Mouse (Mus musculus) limb, embryonic 13.5 days (tissue): ENCODE results near the gene Gm5148. TPM values are rescaled to one million over a fixed set of nuclear protein-coding genes. Genes with fewer than 3 reads are reported as not detected.

ENCODE experiments used
- ATAC-seq: fragments of 200-750 bp; cut with Nextera tagmentation; 2 replicates; pipeline ENCODE4 v1.8.0; 2017; ENCODE audit warnings: low read depth, moderate number of reproducible peaks, moderate TSS enrichment; ENCODE audit not compliant: low FRiP score
- H3K27ac ChIP-seq: fragments of 300-500 bp; sonication (generic); 2 replicates; pipeline ENCODE4 v1.5.1; 2015; ENCODE audit warnings: inconsistent platforms, mild to moderate bottlenecking, moderate library complexity
- H3K27me3 ChIP-seq: fragments of 300-500 bp; sonication (generic); 2 replicates; pipeline ENCODE4 v1.6.1; 2015; ENCODE audit warnings: mild to moderate bottlenecking, inconsistent platforms
- H3K36me3 ChIP-seq: fragments of 300-500 bp; sonication (generic); 2 replicates; pipeline ENCODE4 v1.6.1; 2015; ENCODE audit warnings: inconsistent platforms, mild to moderate bottlenecking, moderate library complexity
- H3K4me1 ChIP-seq: fragments of 300-500 bp; sonication (generic); 2 replicates; pipeline ENCODE4 v1.6.1; 2015; ENCODE audit warnings: inconsistent platforms
- H3K4me2 ChIP-seq: fragments of 300-500 bp; sonication (generic); replicated peaks from 2 replicates; pipeline ENCODE4 v1.6.1; 2015; ENCODE audit warnings: inconsistent platforms, mild to moderate bottlenecking, moderate library complexity
- H3K4me3 ChIP-seq: fragments of 300-500 bp; sonication (generic); 2 replicates; pipeline ENCODE4 v1.5.1; 2015; ENCODE audit warnings: moderate library complexity, mild to moderate bottlenecking, inconsistent platforms
- H3K9ac ChIP-seq: fragments of 300-500 bp; sonication (generic); 2 replicates; pipeline ENCODE4 v1.6.1; 2015; ENCODE audit warnings: mild to moderate bottlenecking, inconsistent platforms
- H3K9me3 ChIP-seq: fragments of 300-500 bp; sonication (generic); 2 replicates; pipeline ENCODE4 v1.6.1; 2016; ENCODE audit warnings: inconsistent platforms
- WGBS: fragments of 180-500 bp; shearing (Covaris S2); methylation state at CpG from one replicate; pipeline ENCODE4 v1.1.7; 2015; 5-methylcytosine and 5-hydroxymethylcytosine counted together
- polyA plus RNA-seq: library from polyadenylated mRNA; unstranded; fragments of >200 nt; fragmentation: Nextera tagmentation; extraction: Ambion mirVana; gene quantifications from 2 replicates; pipeline ENCODE4 v1.2.1, GENCODE M21; 2015

The Gm5148 gene
- polyA plus RNA-seq, 1 experiment from 2014 or later: 7.5 TPM

DNA sequence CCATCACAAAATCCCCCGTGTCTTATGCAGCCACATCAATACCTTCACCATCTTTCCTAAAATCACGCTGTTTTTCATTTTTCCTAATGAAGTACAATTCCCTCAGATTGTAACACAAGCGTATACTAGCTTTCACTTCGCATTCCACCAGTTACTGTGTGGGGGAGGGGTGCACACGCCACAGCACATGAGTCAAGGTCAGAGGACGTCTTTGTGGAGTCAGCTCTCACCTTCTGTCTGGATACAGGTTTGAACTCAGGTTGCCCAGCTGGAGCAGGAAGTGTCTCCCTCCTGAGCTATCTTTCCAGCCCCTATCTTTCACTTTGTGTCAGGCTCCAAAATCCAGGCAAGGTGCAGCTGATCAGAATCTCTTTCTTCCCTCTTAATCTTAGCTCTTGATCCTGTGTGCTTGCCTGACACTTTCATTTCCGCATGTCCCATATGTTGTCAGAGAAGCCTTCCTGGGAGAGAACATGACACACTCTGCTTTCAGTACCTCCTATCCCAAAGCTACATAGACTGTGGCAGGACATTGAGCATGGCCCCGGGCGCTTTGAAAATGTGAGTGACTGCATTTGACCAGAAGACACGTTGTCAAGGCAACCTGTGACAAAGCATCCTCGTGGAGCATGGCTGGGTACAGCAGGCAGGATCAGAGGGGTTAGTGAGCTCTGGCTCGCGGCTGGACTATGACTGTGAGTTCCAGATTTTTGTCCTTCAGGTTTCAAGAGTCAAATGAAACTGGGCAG is 50.6 kb downstream of the Gm5148 start:
- Histone ChIP-seq H3K36me3 (peaks cover 4% of the 10 kb centered on the region; the same call in 1 of the 2 replicates), H3K9me3 (peaks cover 13% of the 10 kb centered on the region)
- WGBS: 59% methylated on average over 13 of the region's 13 CpGs

DNA sequence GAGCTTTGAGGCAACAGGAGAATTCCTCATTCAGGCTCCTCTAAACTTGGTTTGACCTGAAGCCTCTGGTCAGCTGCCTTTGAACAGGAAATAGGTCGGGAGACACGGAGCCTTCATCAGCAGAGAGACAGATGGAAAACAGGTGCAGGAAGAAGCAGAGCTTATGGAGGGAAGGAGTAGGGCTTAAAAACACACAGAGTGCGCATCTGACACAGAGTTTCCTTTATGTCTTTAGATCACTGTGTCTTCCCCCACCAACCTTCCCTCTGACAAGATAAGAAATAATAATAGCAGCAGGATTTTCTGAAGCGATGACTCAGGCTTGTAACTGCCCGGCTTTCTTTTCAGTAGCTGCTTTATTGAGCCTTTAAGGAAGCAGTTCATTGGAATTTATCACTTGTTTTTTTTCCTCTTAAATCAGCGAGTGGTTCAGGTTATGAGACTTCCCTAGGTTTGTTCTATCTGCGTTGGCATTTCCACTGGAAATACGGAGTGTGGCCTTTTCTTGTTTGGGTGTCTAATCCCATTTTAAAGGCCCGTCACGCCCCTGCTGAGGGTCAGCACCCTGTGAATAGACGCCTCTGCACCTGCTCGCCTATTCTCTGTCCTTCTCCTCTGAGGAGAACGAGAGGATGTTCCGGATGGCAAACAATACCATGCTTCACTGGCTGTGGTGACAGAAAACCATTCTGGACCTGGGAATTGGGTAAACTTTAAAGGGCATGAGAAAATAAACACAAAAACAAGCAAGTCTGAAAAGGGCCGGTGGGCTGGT is 51.8 kb downstream of the Gm5148 start:
- Histone ChIP-seq H3K9ac (no peak overlapping the region), H3K36me3 (peaks cover 7% of the 10 kb centered on the region; the same call in 1 of the 2 replicates), H3K4me3 (no peak overlapping the region), H3K27ac (no peak overlapping the region), H3K27me3 (peaks cover 6% of the 10 kb centered on the region; the same call in 1 of the 2 replicates), H3K4me1 (peaks cover 17% of the 10 kb centered on the region), H3K9me3 (peaks cover 18% of the 10 kb centered on the region), H3K4me2 (0 out of 2 replicates have a peak overlapping the region, but pooled peaks have one; percentile 14)
- no peak for ATAC-seq
- WGBS: 28% methylated on average over 15 of the region's 15 CpGs

More for the DNA sequence above, 50.6 kb downstream of the Gm5148 start:
- Histone ChIP-seq H3K27me3 (peaks cover 6% of the 10 kb centered on the region; the same call in 1 of the 2 replicates), H3K4me1 (peaks cover 17% of the 10 kb centered on the region), H3K27ac (no peak overlapping the region), H3K9ac (no peak overlapping the region), H3K4me3 (no peak overlapping the region), H3K4me2 (no peak overlapping the region)
- ATAC-seq: no peak

DNA sequence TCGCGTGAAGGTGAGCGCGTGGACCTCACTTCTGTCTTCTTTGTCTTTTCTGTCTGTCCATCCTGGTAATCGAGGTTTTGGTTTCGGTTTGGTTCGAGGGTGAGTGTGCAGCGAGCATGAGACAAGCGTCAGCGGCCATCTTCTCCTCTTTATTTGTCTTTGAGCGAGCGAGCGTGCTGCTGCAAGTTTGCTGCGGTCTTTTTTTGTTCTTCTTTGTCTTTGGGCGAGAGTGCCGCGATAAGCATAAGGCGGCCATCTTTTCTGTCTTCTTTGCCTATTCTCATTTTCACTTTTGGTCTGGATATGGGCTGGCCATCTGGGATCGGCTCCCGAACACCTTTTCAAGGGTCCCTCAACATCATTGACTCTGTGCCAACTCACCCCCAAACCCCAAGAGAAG is 55.2 kb downstream of the Gm5148 start:
- no peak overlapping the region for H3K27ac ChIP-seq
- H3K4me3 ChIP-seq: no peak overlapping the region
- peaks cover 30% of the 10 kb centered on the region for H3K4me1 ChIP-seq
- no peak overlapping the region for H3K4me2 ChIP-seq
- ATAC-seq: no peak
- 95% methylated on average over 20 of the region's 20 CpGs for WGBS
- peaks cover 18% of the 10 kb centered on the region for H3K9me3 ChIP-seq
- H3K36me3 ChIP-seq: peaks cover 7% of the 10 kb centered on the region; the same call in 1 of the 2 replicates
- no peak overlapping the region for H3K9ac ChIP-seq
- H3K27me3 ChIP-seq: peaks cover 6% of the 10 kb centered on the region; the same call in 1 of the 2 replicates

DNA sequence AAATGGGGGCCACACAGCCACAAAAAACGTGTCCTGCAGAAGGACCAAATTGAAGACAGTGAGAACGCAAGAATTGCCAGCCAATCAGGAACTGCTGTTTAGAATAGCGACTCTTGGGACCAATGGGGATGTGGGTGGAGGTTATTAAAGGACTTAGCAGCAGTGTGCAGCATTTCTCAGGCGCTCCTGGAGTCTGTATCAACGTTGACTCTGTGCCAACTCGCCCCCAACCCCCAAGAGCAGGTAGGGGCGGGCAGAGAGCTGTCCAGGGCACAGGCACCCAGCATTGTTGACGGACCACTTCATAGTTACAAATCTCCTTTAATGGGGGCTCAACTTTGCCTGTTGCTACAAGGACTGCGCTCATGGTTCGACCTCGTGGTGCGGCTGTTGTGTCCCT is 55.6 kb downstream of the Gm5148 start:
- no peak overlapping the region for H3K4me3 ChIP-seq
- H3K36me3 ChIP-seq: peaks cover 7% of the 10 kb centered on the region; the same call in 1 of the 2 replicates
- no peak for ATAC-seq
- 91% methylated on average over 12 of the region's 12 CpGs for WGBS
- H3K9ac ChIP-seq: no peak overlapping the region
- peaks cover 18% of the 10 kb centered on the region for H3K9me3 ChIP-seq
- no peak overlapping the region for H3K27ac ChIP-seq
- H3K4me2 ChIP-seq: no peak overlapping the region
- peaks cover 30% of the 10 kb centered on the region for H3K4me1 ChIP-seq
- peaks cover 2% of the 10 kb centered on the region; the same call in 1 of the 2 replicates for H3K27me3 ChIP-seq

- no peak overlapping the region for H3K27ac ChIP-seq
- H3K27me3 ChIP-seq: no peaks in the 10 kb centered on the region
- 32% methylated on average over 7 of the region's 7 CpGs for WGBS
- no peak overlapping the region for H3K4me3 ChIP-seq
- no peak overlapping the region for H3K9ac ChIP-seq
- H3K9me3 ChIP-seq: peaks cover 18% of the 10 kb centered on the region
- ATAC-seq: no peak
- H3K36me3 ChIP-seq: peaks cover 7% of the 10 kb centered on the region; the same call in 1 of the 2 replicates
- H3K4me1 ChIP-seq: peaks cover 22% of the 10 kb centered on the region
- no peak overlapping the region for H3K4me2 ChIP-seq
Measured at GRCm38 (mm10) chr3:37667736-37668135, 56.6 kb downstream of the Gm5148 start.

DNA sequence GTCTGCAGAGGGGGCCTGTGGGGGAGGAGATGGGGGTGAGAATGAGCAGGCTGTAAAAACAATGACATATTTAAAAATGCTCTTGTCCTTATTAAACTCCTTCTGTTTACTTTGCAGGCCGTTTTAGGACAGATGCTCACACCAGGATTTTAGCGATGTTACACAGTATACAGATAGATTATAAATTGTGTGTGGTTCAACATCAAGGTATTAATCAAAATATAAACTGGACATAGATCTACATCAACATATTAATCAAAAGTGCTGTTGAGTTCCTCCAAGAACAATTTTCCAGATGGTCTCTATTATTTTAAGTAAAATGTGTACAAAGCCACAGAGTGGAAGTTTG is 57.2 kb downstream of the Gm5148 start:
- H3K9me3 ChIP-seq: peaks cover 18% of the 10 kb centered on the region
- ATAC-seq: no peak
- H3K36me3 ChIP-seq: peaks cover 7% of the 10 kb centered on the region; the same call in 1 of the 2 replicates
- H3K4me2 ChIP-seq: 0 out of 2 replicates have a peak overlapping the region, but pooled peaks have one; percentile 3
- peaks cover 15% of the 10 kb centered on the region for H3K4me1 ChIP-seq
- WGBS: 29% methylated on average over 2 of the region's 2 CpGs
- no peak overlapping the region for H3K9ac ChIP-seq
- H3K27ac ChIP-seq: no peak overlapping the region
- no peak overlapping the region for H3K4me3 ChIP-seq
- H3K27me3 ChIP-seq: no peaks in the 10 kb centered on the region

DNA sequence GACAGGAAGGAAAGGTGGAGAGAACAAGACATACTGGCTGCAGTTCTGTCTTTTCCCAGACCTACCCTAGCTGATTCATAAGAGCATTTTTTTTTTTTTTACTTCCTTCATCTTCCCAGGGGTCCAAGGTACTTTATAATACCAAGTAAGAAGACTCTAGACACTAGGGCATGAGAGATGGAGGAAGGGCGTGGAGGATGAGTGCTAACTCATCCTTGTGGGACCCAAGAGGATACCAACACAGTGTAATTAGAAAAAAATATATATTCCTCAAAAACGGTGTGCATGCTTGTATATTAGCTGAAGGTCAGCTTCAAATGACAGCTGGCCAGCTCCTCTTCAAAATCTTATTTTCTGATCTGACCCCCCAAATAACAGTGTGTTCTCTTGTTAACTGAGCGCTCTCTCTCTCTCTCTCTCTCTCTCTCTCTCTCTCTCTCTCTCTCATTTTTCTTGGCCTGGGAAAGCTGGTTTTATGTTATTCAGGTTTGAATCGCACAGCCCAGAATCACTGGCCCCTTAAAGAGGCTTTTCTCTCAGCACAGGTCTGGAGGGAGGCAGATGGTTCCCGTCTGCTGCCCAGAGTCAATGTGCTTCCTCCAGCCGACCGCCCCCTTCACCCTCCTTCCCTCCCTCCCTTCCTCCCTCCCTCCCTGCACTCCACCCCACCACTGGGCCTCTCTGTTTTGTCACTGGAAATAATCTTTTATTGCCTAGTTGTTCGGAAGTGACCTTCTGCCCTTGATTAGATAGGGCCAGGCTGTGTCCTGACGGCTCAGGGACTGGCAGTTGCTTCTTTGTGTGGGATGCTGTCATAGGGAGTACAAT is 57.8 kb downstream of the Gm5148 start:
- Histone ChIP-seq H3K4me2 (0 out of 2 replicates have a peak overlapping the region, but pooled peaks have one; percentile 3), H3K9me3 (peaks cover 18% of the 10 kb centered on the region), H3K36me3 (peaks cover 7% of the 10 kb centered on the region; the same call in 1 of the 2 replicates), H3K4me1 (peaks cover 13% of the 10 kb centered on the region), H3K4me3 (no peak overlapping the region), H3K9ac (no peak overlapping the region), H3K27me3 (no peaks in the 10 kb centered on the region), H3K27ac (no peak overlapping the region)
- ATAC-seq: peak; percentile 66; the same call in 1 of the 2 replicates
- 20% methylated on average over 9 of the region's 9 CpGs for WGBS

Other genes with a start within 250 kb of the Gm5148 start
- gene Spry1, start 84.5 kb downstream of the Gm5148 start, polyA plus RNA-seq: 14.8 and 17.4 TPM in 2 replicates